Mouse (Mus musculus) cerebellum, adult (tissue): Measurements from ENCODE around the gene Il4.
"Not testable (repeated sequence)": the region's sequence is repeated elsewhere in the genome, so short reads cannot be mapped to it uniquely, and the experiment has no call there.

Source experiments
- ATAC-seq: cut with Nextera tagmentation; 2 replicates; pipeline ENCODE4 v1.9.2; 2017; ENCODE audit warnings: mild to moderate bottlenecking, moderate library complexity, mixed read lengths; ENCODE audit not compliant: insufficient number of reproducible peaks, low FRiP score, low TSS enrichment

The Il4 gene

DNA sequence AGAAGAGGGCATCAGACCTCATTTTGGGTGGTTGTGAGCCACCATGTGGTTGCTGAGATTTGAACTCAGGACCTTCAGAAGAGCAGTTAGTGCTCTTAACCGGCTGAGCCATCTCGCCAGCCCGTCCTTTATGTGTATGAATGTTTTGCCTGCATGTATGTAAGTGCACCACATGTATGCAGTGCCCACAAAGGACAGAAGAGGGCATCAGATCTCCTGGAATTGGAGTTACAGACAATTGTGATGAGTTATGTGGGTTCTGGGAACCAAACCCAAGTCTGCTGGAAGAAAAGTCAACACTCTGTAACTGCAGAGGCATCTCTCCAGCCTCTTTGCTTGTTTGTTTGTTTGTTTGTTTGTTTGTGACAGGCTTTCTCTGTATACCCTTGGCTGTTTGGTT, 37.9 kb downstream of the Il4 start:
- ATAC-seq = no peak

DNA sequence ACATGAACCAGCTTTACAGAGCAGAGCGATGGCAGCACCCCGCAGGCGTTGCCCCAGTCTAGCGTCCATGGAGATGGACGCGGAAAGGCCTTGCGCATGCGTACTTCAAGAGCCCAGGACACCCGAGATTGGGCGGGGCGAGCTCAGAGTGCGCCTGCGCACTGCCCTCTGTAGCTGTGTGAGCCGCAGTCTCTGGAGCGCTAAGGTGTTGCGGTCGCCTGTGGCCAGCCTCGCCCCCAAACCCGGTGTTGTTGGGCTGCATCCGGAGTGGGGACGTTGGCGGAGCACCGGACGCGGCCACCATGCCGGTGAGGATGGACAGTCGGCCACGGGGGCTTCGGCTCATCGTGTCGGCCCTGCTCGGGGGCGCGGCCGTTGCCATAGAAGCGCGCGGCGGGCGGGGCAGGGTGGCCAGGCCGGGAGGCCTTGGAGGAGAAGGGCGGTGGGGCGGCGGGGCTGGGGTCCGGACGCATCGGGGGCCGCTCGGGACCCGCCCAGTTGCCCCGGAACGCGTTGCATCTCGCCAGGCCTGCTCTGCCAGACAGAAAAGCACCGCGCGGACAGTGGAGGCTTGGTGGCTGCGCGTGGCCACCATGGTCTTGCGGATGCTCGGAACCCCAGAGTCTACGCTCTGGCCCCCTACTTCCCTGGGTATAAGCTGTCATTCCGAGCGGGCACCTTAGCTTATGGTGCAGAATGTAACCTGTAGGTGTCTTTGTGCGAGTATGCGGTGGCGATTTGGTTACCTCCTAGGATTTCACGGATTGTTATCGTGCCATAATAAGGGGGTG, 51.0 kb downstream of the Il4 start, which contains the start of gene Kif3a:
TSS of gene Kif3a (plus strand) at position 156 of the 791 bp plus-strand sequence.
- ATAC-seq = peak; percentile 93

DNA sequence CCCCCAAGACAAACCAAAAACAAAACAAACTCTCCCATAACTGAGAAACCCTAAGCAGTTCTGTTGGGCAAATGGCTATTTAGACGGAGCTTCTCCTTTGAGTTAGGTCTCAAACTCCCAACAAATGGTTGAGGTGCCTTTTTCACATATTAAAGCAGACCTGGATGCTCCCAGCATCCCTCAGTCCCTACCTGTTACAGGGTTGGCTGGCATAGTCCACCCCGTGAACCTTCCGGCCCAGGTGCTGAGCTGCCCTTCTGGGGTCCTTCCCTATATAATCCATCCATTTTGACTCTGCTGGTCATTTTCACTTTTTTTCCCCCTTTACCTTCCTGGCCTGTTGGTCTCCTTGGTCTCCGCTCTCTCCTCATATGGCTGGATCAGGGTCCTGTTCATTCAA, 51.8 kb downstream of the Il4 start:
- ATAC-seq = 0 out of 2 replicates have a peak, but pooled peaks have one; percentile 9

DNA sequence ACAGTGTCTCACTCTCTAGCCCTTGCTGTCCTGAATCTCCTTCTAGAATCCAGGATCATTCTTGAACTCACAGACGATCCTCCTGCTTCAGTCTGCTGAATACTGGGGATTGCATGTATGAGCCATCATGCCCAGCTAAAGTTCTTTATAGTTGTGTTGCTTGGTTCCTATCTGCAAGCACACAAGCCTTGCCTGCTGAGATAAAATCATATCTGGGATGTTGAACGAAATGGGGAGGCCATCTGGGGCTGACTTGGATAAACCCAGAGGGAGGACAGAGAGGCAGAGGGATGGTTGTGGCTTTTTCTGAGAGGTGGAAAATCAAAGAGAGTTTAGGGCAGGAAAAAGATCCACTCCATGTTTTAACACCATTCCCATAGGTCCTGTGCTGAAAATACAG, 56.5 kb downstream of the Il4 start:
- no peak for ATAC-seq

DNA sequence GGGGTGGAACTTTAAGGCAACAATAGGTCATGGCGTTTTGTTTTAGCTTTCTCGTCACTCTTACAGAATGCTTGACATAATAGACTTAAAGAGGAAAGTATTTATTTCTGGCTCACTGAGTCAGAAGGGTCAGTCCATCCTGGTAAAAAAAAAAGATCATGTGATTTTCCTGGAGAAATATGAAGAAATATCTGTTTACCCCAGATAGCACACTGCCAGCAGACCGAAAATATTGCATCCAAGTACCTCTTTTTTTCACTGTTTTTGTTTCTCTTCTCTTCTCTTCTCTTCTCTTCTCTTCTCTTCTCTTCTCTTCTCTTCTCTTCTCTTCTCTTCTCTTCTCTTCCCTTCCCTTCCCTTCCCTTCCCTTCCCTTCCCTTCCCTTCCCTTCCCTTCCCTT, 58.5 kb downstream of the Il4 start:
- not testable (repeated sequence) for ATAC-seq

DNA sequence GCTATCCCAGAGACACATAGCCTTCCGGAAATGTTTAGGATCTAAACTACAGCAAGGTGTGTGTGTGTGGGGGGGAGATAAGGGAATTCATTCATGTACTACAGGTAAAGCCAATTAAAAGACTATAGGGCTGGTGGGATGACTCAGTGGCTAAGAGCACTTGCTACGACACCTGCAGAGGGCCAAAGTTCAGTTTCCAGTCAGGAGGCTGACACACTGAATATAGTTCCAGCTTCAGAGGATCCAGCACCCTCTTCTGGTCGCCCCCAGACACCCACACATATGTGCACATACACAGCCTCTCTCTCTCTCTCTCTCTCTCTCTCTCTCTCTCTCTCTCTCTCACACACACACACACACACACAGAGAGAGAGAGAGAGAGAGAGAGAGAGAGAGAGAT, 60.5 kb downstream of the Il4 start:
- not testable (repeated sequence) for ATAC-seq

DNA sequence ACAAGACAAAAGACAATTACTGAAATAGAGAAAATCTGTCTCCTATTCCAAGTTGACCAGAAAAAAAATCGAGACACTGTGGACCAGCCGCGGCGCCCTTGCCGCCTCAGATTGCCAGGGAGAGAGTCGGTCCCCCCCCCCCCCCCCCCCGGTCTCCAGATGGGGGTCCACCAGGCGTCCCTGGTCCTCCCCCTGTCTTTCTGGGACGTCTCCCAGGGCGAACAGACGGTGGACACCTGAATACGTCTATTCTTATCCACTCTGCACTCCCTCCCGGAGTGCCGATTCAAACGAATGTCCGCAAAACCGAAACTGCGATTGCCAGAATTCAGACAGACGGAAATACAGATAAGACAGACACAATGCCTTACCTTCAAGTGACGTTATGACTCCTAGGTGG, 61.9 kb downstream of the Il4 start:
- ATAC-seq = not testable (repeated sequence)
